Mouse (Mus musculus): ENCODE measurements around the gene Ybey.

Gene Ybey

GRCm38 (mm10) chr10:76442178-76443088 is 26.5 kb downstream of the Ybey start, which contains the start of gene Pcnt:
Pcnt (minus strand) TSS chr10:76442786.
- peak; percentile 91 to 97 for DNase-seq (ENCODE audit: low spot score in 2 of 2)

GRCm38 (mm10) chr10:76440281-76440680 is 28.6 kb downstream of the Ybey start, which contains the start of gene AC141477.1:
AC141477.1 (minus strand) TSS chr10:76440444.
- no peak for DNase-seq (ENCODE audit: low spot score in 2 of 2)

GRCm38 (mm10) chr10:76439107-76439890 is 29.6 kb downstream of the Ybey start:
- no peak for DNase-seq (ENCODE audit: low spot score in 2 of 2)

GRCm38 (mm10) chr10:76433925-76434324 is 35.0 kb downstream of the Ybey start:
- no peak for DNase-seq (ENCODE audit: low spot score in 2 of 2)

GRCm38 (mm10) chr10:76425674-76426073 is 43.2 kb downstream of the Ybey start:
- no peak for DNase-seq (ENCODE audit: low spot score in 2 of 2)

- DNase-seq (ENCODE audit: low spot score in 2 of 2): peak in 1 of 2 experiments; percentile 64
These were observed 52.1 kb downstream of the Ybey start for GRCm38 (mm10) chr10:76416811-76417210.

All from left cerebral cortex, adult 9 months (tissue).